Mouse (Mus musculus) spleen, adult 10 weeks (tissue): ENCODE measurements around the gene Eif4b. TPM values are rescaled to one million over a fixed set of nuclear protein-coding genes. Genes with fewer than 3 reads are reported as not detected.

Source experiments
- polyA plus RNA-seq: library from polyadenylated mRNA; stranded (reverse); fragments of 350-450 nt; fragmentation: Illumina TruSeq; extraction: RNeasy Lipid Tissue Mini Kit (QIAGEN cat#74804); gene quantifications from one replicate; pipeline ENCODE4 v1.2.3, GENCODE M21; 2015; ENCODE audit warnings: low replicate concordance; ENCODE audit not compliant: insufficient read depth

The Eif4b gene
- polyA plus RNA-seq = 272 TPM

GRCm38 (mm10) chr15:102073559-102074069 lies at the start of gene Eif4b:
Gene Eif4b, plus strand, starts transcription at chr15:102073773.

GRCm38 (mm10) chr15:102028040-102028439 lies 45.5 kb upstream of the Eif4b start, which contains the start of gene Krt18:
Gene Krt18, plus strand, starts transcription at chr15:102028180.

GRCm38 (mm10) chr15:102100161-102100981 lies 26.8 kb downstream of the Eif4b start, which contains the start of gene Tns2:
Gene Tns2, plus strand, starts transcription at chr15:102100413.

GRCm38 (mm10) chr15:102136129-102136758 lies 62.7 kb downstream of the Eif4b start, which contains the start of gene Spryd3:
Gene Spryd3, minus strand, starts transcription at chr15:102136234.

GRCm38 (mm10) chr15:102144274-102144711 lies 70.7 kb downstream of the Eif4b start, which contains the start of gene Igfbp6:
Gene Igfbp6, plus strand, starts transcription at chr15:102144362.

Other genes with a start within 250 kb of the Eif4b start
- gene Krt1, start 223.0 kb upstream of the Eif4b start, polyA plus RNA-seq = 0.10 TPM
- gene Krt77, start 204.1 kb upstream of the Eif4b start, polyA plus RNA-seq = not detected
- gene Krt76, start 180.9 kb upstream of the Eif4b start, polyA plus RNA-seq = not detected
- gene Krt4, start 149.0 kb upstream of the Eif4b start, polyA plus RNA-seq = not detected
- gene Krt79, start 133.4 kb upstream of the Eif4b start, polyA plus RNA-seq = not detected
- gene Krt78, start 119.5 kb upstream of the Eif4b start, polyA plus RNA-seq = not detected
- 0.19 TPM for gene Krt8, start 69.3 kb upstream of the Eif4b start, polyA plus RNA-seq
- 0.17 TPM for gene Krt18, start 45.6 kb upstream of the Eif4b start, polyA plus RNA-seq
- gene Tns2, start 26.6 kb downstream of the Eif4b start, polyA plus RNA-seq = 51.0 TPM
- 15.6 TPM for gene Spryd3, start 62.5 kb downstream of the Eif4b start, polyA plus RNA-seq
- gene Igfbp6, start 70.6 kb downstream of the Eif4b start, polyA plus RNA-seq = 0.88 TPM
- gene Soat2, start 76.8 kb downstream of the Eif4b start, polyA plus RNA-seq = 1.5 TPM
- 110 TPM for gene Zfp740, start 129.5 kb downstream of the Eif4b start, polyA plus RNA-seq
- 23.7 TPM for gene Csad, start 131.0 kb downstream of the Eif4b start, polyA plus RNA-seq
- gene Itgb7, start 158.2 kb downstream of the Eif4b start, polyA plus RNA-seq = 194 TPM
- 14.3 TPM for gene Rarg, start 183.7 kb downstream of the Eif4b start, polyA plus RNA-seq
- gene Gm9918, start 196.8 kb downstream of the Eif4b start, polyA plus RNA-seq = not detected
- 13.9 TPM for gene Mfsd5, start 205.7 kb downstream of the Eif4b start, polyA plus RNA-seq
- gene Espl1, start 222.5 kb downstream of the Eif4b start, polyA plus RNA-seq = 11.6 TPM